Mouse (Mus musculus) forebrain, embryonic 14.5 days (tissue): ENCODE data around the gene Amph. TPM values are rescaled to one million over a fixed set of nuclear protein-coding genes. Genes with fewer than 3 reads are reported as not detected.
"Not testable (repeated sequence)": the region's sequence is repeated elsewhere in the genome, so short reads cannot be mapped to it uniquely, and the experiment has no call there.

Experiments used
- ATAC-seq: fragments of 200-750 bp; cut with Nextera tagmentation; 2 replicates; pipeline ENCODE4 v1.8.0; 2017; ENCODE audit warnings: mild to moderate bottlenecking, moderate library complexity
- DNase-seq: peaks from one replicate; pipeline ENCODE4 v3.0.0-alpha.2; 2015; ENCODE audit warnings: low spot score
- H3K27ac ChIP-seq: fragments of 300-500 bp; sonication (generic); 2 replicates; pipeline ENCODE4 v1.5.1; 2014; ENCODE audit warnings: low read depth, mild to moderate bottlenecking, control low read depth, low read length, moderate library complexity
- H3K27me3 ChIP-seq: fragments of 300-500 bp; sonication (generic); replicated peaks from 2 replicates; pipeline ENCODE4 v1.6.1; 2014; ENCODE audit warnings: low read length, control low read depth, mixed read lengths; ENCODE audit not compliant: control insufficient read depth, insufficient read depth
- H3K36me3 ChIP-seq: fragments of 300-500 bp; sonication (generic); 2 replicates; pipeline ENCODE4 v1.6.1; 2014; ENCODE audit warnings: low read length, control low read depth; ENCODE audit not compliant: control insufficient read depth, insufficient read depth
- H3K4me1 ChIP-seq: fragments of 300-500 bp; sonication (generic); 2 replicates; pipeline ENCODE4 v1.6.1; 2014; ENCODE audit warnings: antibody characterized with exemption, low read length, control low read depth; ENCODE audit not compliant: control insufficient read depth, insufficient read depth
- H3K4me2 ChIP-seq: fragments of 300-500 bp; sonication (generic); 2 replicates; pipeline ENCODE4 v1.6.1; 2014; ENCODE audit warnings: mild to moderate bottlenecking, control low read depth, low read length
- H3K4me3 ChIP-seq: fragments of 300-500 bp; sonication (generic); 2 replicates; pipeline ENCODE4 v1.5.1; 2014; ENCODE audit warnings: low read depth, low read length, control low read depth
- H3K9ac ChIP-seq: fragments of 300-500 bp; sonication (generic); 2 replicates; pipeline ENCODE4 v1.6.1; 2014; ENCODE audit warnings: mild to moderate bottlenecking, low read length, control low read depth, moderate library complexity
- H3K9me3 ChIP-seq: fragments of 300-500 bp; sonication (generic); replicated peaks from 2 replicates; pipeline ENCODE4 v1.6.1; 2016; ENCODE audit warnings: low read length, control low read depth, mixed read lengths; ENCODE audit not compliant: control insufficient read depth
- WGBS: fragments of 180-500 bp; shearing (Covaris S2); extraction: QIAGEN DNeasy Blood & Tissue Kit; methylation state at CpG from one replicate; pipeline ENCODE4 v1.1.7; 2014; 5-methylcytosine and 5-hydroxymethylcytosine counted together
- polyA plus RNA-seq: library from polyadenylated mRNA; unstranded; fragments of >200 nt; fragmentation: Nextera tagmentation; extraction: Ambion mirVana; gene quantifications from 2 replicates; pipeline ENCODE4 v1.2.1, GENCODE M21; 2014

Gene Amph
- polyA plus RNA-seq, 1 experiment from 2014 or later, result 35.1 TPM

GRCm38 (mm10) chr13:19109331-19109730, 161.3 kb downstream of the Amph start:
- no peaks in the 10 kb centered on the region for H3K27me3 ChIP-seq
- DNase-seq, result no peak
- H3K9me3 ChIP-seq, result no peaks in the 10 kb centered on the region
- no peak for ATAC-seq
- H3K4me2 ChIP-seq, result no peak overlapping the region
- H3K4me3 ChIP-seq, result no peak overlapping the region
- WGBS, result 66% methylated on average over 3 of the region's 3 CpGs
- H3K9ac ChIP-seq, result no peak overlapping the region
- no peaks in the 10 kb centered on the region for H3K4me1 ChIP-seq
- no peaks in the 10 kb centered on the region for H3K36me3 ChIP-seq
- H3K27ac ChIP-seq, result no peak overlapping the region

GRCm38 (mm10) chr13:19113034-19113922, 165.3 kb downstream of the Amph start:
- no peak overlapping the region for H3K4me2 ChIP-seq
- no peaks in the 10 kb centered on the region for H3K4me1 ChIP-seq
- H3K27me3 ChIP-seq, result no peaks in the 10 kb centered on the region
- no peak for DNase-seq
- no peak overlapping the region for H3K4me3 ChIP-seq
- ATAC-seq, result no peak
- H3K9me3 ChIP-seq, result no peaks in the 10 kb centered on the region
- no peak overlapping the region for H3K27ac ChIP-seq
- H3K9ac ChIP-seq, result no peak overlapping the region
- H3K36me3 ChIP-seq, result no peaks in the 10 kb centered on the region
- WGBS, result 95% methylated on average over 14 of the region's 14 CpGs

GRCm38 (mm10) chr13:19114761-19115160, 166.8 kb downstream of the Amph start:
- not testable (repeated sequence) for H3K27ac ChIP-seq, H3K4me2 ChIP-seq, ATAC-seq, H3K36me3 ChIP-seq, H3K9me3 ChIP-seq, H3K9ac ChIP-seq, H3K27me3 ChIP-seq, H3K4me3 ChIP-seq, DNase-seq, H3K4me1 ChIP-seq
- 97% methylated on average over 4 of the region's 9 CpGs for WGBS

- ATAC-seq, result no peak
Measured at GRCm38 (mm10) chr13:19126912-19127552, 179.0 kb downstream of the Amph start.

GRCm38 (mm10) chr13:19133833-19134232, 185.8 kb downstream of the Amph start:
- H3K4me3 ChIP-seq, result no peak overlapping the region
- no peak overlapping the region for H3K27ac ChIP-seq
- 49% methylated on average over 4 of the region's 4 CpGs for WGBS
- H3K27me3 ChIP-seq, result no peaks in the 10 kb centered on the region
- H3K9ac ChIP-seq, result no peak overlapping the region
- H3K36me3 ChIP-seq, result no peaks in the 10 kb centered on the region
- H3K9me3 ChIP-seq, result no peaks in the 10 kb centered on the region
- no peak overlapping the region for H3K4me2 ChIP-seq
- ATAC-seq (peak; percentile 73; the same call in 1 of the 2 replicates), DNase-seq (peak; percentile 85)
- H3K4me1 ChIP-seq, result no peaks in the 10 kb centered on the region

More at GRCm38 (mm10) chr13:19126912-19127552, 179.0 kb downstream of the Amph start:
- no peak for DNase-seq
- H3K4me1 ChIP-seq, result no peaks in the 10 kb centered on the region
- H3K27me3 ChIP-seq, result no peaks in the 10 kb centered on the region
- H3K36me3 ChIP-seq, result no peaks in the 10 kb centered on the region
- no peak overlapping the region for H3K9ac ChIP-seq
- H3K9me3 ChIP-seq, result no peaks in the 10 kb centered on the region
- H3K4me3 ChIP-seq, result no peak overlapping the region
- 88% methylated on average over 5 of the region's 5 CpGs for WGBS
- H3K27ac ChIP-seq, result no peak overlapping the region
- H3K4me2 ChIP-seq, result no peak overlapping the region

- Histone ChIP-seq H3K27me3 (no peaks in the 10 kb centered on the region), H3K4me1 (no peaks in the 10 kb centered on the region), H3K9me3 (no peaks in the 10 kb centered on the region), H3K4me2 (no peak overlapping the region), H3K36me3 (no peaks in the 10 kb centered on the region), H3K9ac (no peak overlapping the region), H3K4me3 (no peak overlapping the region), H3K27ac (no peak overlapping the region)
- no peak for DNase-seq
- ATAC-seq, result no peak
- 83% methylated on average over 7 of the region's 7 CpGs for WGBS
Measured at GRCm38 (mm10) chr13:19137212-19137611, 189.2 kb downstream of the Amph start.

- Histone ChIP-seq H3K27ac (no peak overlapping the region), H3K9me3 (no peaks in the 10 kb centered on the region), H3K27me3 (no peaks in the 10 kb centered on the region), H3K4me2 (no peak overlapping the region), H3K4me1 (no peaks in the 10 kb centered on the region), H3K4me3 (no peak overlapping the region), H3K36me3 (no peaks in the 10 kb centered on the region), H3K9ac (no peak overlapping the region)
- WGBS, result 27% methylated on average over 5 of the region's 5 CpGs
- DNase-seq (no peak), ATAC-seq (no peak)
Measured at GRCm38 (mm10) chr13:19137932-19138331, 189.9 kb downstream of the Amph start.

- Histone ChIP-seq H3K27me3 (no peaks in the 10 kb centered on the region), H3K36me3 (no peaks in the 10 kb centered on the region), H3K4me3 (no peak overlapping the region), H3K9ac (no peak overlapping the region), H3K27ac (no peak overlapping the region), H3K9me3 (no peaks in the 10 kb centered on the region), H3K4me2 (no peak overlapping the region), H3K4me1 (no peaks in the 10 kb centered on the region)
- DNase-seq (no peak), ATAC-seq (no peak)
- WGBS, result 92% methylated on average over 2 of the region's 2 CpGs
Measured at GRCm38 (mm10) chr13:19138550-19138949, 190.5 kb downstream of the Amph start.

- 92% methylated on average over 7 of the region's 7 CpGs for WGBS
- no peak overlapping the region for H3K27ac ChIP-seq
- H3K27me3 ChIP-seq, result no peaks in the 10 kb centered on the region
- H3K4me1 ChIP-seq, result no peaks in the 10 kb centered on the region
- DNase-seq (no peak), ATAC-seq (no peak)
- no peaks in the 10 kb centered on the region for H3K9me3 ChIP-seq
- no peak overlapping the region for H3K4me3 ChIP-seq
- no peaks in the 10 kb centered on the region for H3K36me3 ChIP-seq
- no peak overlapping the region for H3K4me2 ChIP-seq
- no peak overlapping the region for H3K9ac ChIP-seq
Measured at GRCm38 (mm10) chr13:19139104-19139503, 191.1 kb downstream of the Amph start.
